Mouse (Mus musculus) stomach, embryonic 15.5 days (tissue): Measurements from ENCODE around the gene Gm11020. TPM values are rescaled to one million over a fixed set of nuclear protein-coding genes. Genes with fewer than 3 reads are reported as not detected.

Experiments
- ATAC-seq: fragments of 200-750 bp; cut with Nextera tagmentation; 2 replicates; pipeline ENCODE4 v1.8.0; 2017; ENCODE audit warnings: low read depth, moderate number of reproducible peaks, moderate TSS enrichment; ENCODE audit not compliant: insufficient read depth, low FRiP score
- H3K27ac ChIP-seq: fragments of 300-500 bp; sonication (generic); 2 replicates; pipeline ENCODE4 v1.5.1; 2015; ENCODE audit warnings: mild to moderate bottlenecking, inconsistent platforms
- H3K27me3 ChIP-seq: fragments of 300-500 bp; sonication (generic); replicated peaks from 2 replicates; pipeline ENCODE4 v1.6.1; 2015; ENCODE audit warnings: inconsistent platforms
- H3K36me3 ChIP-seq: fragments of 300-500 bp; sonication (generic); 2 replicates; pipeline ENCODE4 v1.6.1; 2015; ENCODE audit warnings: inconsistent platforms
- H3K4me1 ChIP-seq: fragments of 300-500 bp; sonication (generic); 2 replicates; pipeline ENCODE4 v1.6.1; 2015; ENCODE audit warnings: inconsistent platforms
- H3K4me2 ChIP-seq: fragments of 300-500 bp; sonication (generic); 2 replicates; pipeline ENCODE4 v1.6.1; 2015; ENCODE audit warnings: mild to moderate bottlenecking, inconsistent platforms
- H3K4me3 ChIP-seq: fragments of 300-500 bp; sonication (generic); replicated peaks from 2 replicates; pipeline ENCODE4 v1.5.1; 2015; ENCODE audit warnings: inconsistent platforms
- H3K9ac ChIP-seq: fragments of 300-500 bp; sonication (generic); 2 replicates; pipeline ENCODE4 v1.6.1; 2015; ENCODE audit warnings: inconsistent platforms
- H3K9me3 ChIP-seq: fragments of 300-500 bp; sonication (generic); 2 replicates; pipeline ENCODE4 v1.6.1; 2016; ENCODE audit warnings: inconsistent platforms
- WGBS: fragments of 180-500 bp; shearing (Covaris S2); methylation state at CpG from one replicate; pipeline ENCODE4 v1.1.7; 2015; 5-methylcytosine and 5-hydroxymethylcytosine counted together
- polyA plus RNA-seq: library from polyadenylated mRNA; unstranded; fragments of >200 nt; fragmentation: Nextera tagmentation; extraction: Ambion mirVana; gene quantifications from 2 replicates; pipeline ENCODE4 v1.2.1, GENCODE M21; 2015

The Gm11020 gene
- polyA plus RNA-seq, 1 experiment from 2014 or later: not detected

GRCm38 (mm10) chr8:104344622-104345021 lies 23.3 kb downstream of the Gm11020 start:
- no peak overlapping the region for H3K9ac ChIP-seq
- H3K27me3 ChIP-seq: no peaks in the 10 kb centered on the region
- H3K9me3 ChIP-seq: no peaks in the 10 kb centered on the region
- H3K4me3 ChIP-seq: no peak overlapping the region
- no peak overlapping the region for H3K27ac ChIP-seq
- no peak overlapping the region for H3K4me2 ChIP-seq
- H3K36me3 ChIP-seq: peaks cover 14% of the 10 kb centered on the region
- no peak for ATAC-seq
- 82% methylated on average over 5 of the region's 5 CpGs for WGBS
- H3K4me1 ChIP-seq: peaks cover 15% of the 10 kb centered on the region; the same call in 1 of the 2 replicates

GRCm38 (mm10) chr8:104346706-104347105 lies 25.3 kb downstream of the Gm11020 start:
- H3K9ac ChIP-seq: no peak overlapping the region
- 63% methylated on average over 12 of the region's 12 CpGs for WGBS
- ATAC-seq: no peak

GRCm38 (mm10) chr8:104348971-104349370 lies 27.6 kb downstream of the Gm11020 start:
- H3K27me3 ChIP-seq: no peaks in the 10 kb centered on the region
- peaks cover 18% of the 10 kb centered on the region for H3K36me3 ChIP-seq
- H3K27ac ChIP-seq: no peak overlapping the region
- H3K4me3 ChIP-seq: no peak overlapping the region
- H3K4me1 ChIP-seq: no peaks in the 10 kb centered on the region
- H3K9ac ChIP-seq: no peak overlapping the region
- no peaks in the 10 kb centered on the region for H3K9me3 ChIP-seq
- H3K4me2 ChIP-seq: no peak overlapping the region
- WGBS: 77% methylated on average over 5 of the region's 5 CpGs
- ATAC-seq: no peak

More at GRCm38 (mm10) chr8:104346706-104347105, 25.3 kb downstream of the Gm11020 start:
- no peaks in the 10 kb centered on the region for H3K9me3 ChIP-seq
- H3K27me3 ChIP-seq: no peaks in the 10 kb centered on the region
- no peak overlapping the region for H3K4me3 ChIP-seq
- H3K4me1 ChIP-seq: peaks cover 7% of the 10 kb centered on the region; the same call in 1 of the 2 replicates
- peaks cover 14% of the 10 kb centered on the region for H3K36me3 ChIP-seq
- H3K4me2 ChIP-seq: no peak overlapping the region
- no peak overlapping the region for H3K27ac ChIP-seq

GRCm38 (mm10) chr8:104350047-104350446 lies 28.7 kb downstream of the Gm11020 start:
- no peak overlapping the region for H3K27ac ChIP-seq
- no peak overlapping the region for H3K9ac ChIP-seq
- no peaks in the 10 kb centered on the region for H3K27me3 ChIP-seq
- H3K4me1 ChIP-seq: no peaks in the 10 kb centered on the region
- WGBS: 68% methylated on average over 13 of the region's 13 CpGs
- ATAC-seq: no peak
- peaks cover 25% of the 10 kb centered on the region for H3K36me3 ChIP-seq
- no peaks in the 10 kb centered on the region for H3K9me3 ChIP-seq
- no peak overlapping the region for H3K4me3 ChIP-seq
- H3K4me2 ChIP-seq: no peak overlapping the region

GRCm38 (mm10) chr8:104353186-104353585 lies 31.8 kb downstream of the Gm11020 start:
- no peak overlapping the region for H3K4me3 ChIP-seq
- H3K36me3 ChIP-seq: peaks cover 16% of the 10 kb centered on the region; the same call in 1 of the 2 replicates
- no peaks in the 10 kb centered on the region for H3K9me3 ChIP-seq
- H3K9ac ChIP-seq: no peak overlapping the region
- H3K27me3 ChIP-seq: no peaks in the 10 kb centered on the region
- no peak overlapping the region for H3K4me2 ChIP-seq
- H3K27ac ChIP-seq: no peak overlapping the region
- 64% methylated on average over 5 of the region's 5 CpGs for WGBS
- no peak for ATAC-seq
- H3K4me1 ChIP-seq: no peaks in the 10 kb centered on the region

- H3K9me3 ChIP-seq: no peaks in the 10 kb centered on the region
- WGBS: 89% methylated on average over 10 of the region's 10 CpGs
- H3K4me1 ChIP-seq: no peaks in the 10 kb centered on the region
- no peak overlapping the region for H3K27ac ChIP-seq
- no peak overlapping the region for H3K4me3 ChIP-seq
- H3K36me3 ChIP-seq: peaks cover 16% of the 10 kb centered on the region; the same call in 1 of the 2 replicates
- ATAC-seq: no peak
- H3K27me3 ChIP-seq: no peaks in the 10 kb centered on the region
- H3K9ac ChIP-seq: no peak overlapping the region
- H3K4me2 ChIP-seq: no peak overlapping the region
These were observed 33.1 kb downstream of the Gm11020 start for GRCm38 (mm10) chr8:104354504-104354903.

- Histone ChIP-seq H3K36me3 (peaks cover 12% of the 10 kb centered on the region; the same call in 1 of the 2 replicates), H3K4me3 (no peak overlapping the region), H3K4me2 (no peak overlapping the region), H3K4me1 (no peaks in the 10 kb centered on the region), H3K9ac (no peak overlapping the region), H3K27ac (no peak overlapping the region), H3K27me3 (no peaks in the 10 kb centered on the region), H3K9me3 (no peaks in the 10 kb centered on the region)
- 87% methylated on average over 3 of the region's 3 CpGs for WGBS
- ATAC-seq: no peak
These were observed 37.3 kb downstream of the Gm11020 start for GRCm38 (mm10) chr8:104358637-104359036.

- peaks cover 6% of the 10 kb centered on the region; the same call in 1 of the 2 replicates for H3K36me3 ChIP-seq
- H3K4me3 ChIP-seq: no peak overlapping the region
- H3K9ac ChIP-seq: no peak overlapping the region
- H3K27me3 ChIP-seq: no peaks in the 10 kb centered on the region
- H3K4me2 ChIP-seq: no peak overlapping the region
- no peaks in the 10 kb centered on the region for H3K9me3 ChIP-seq
- no peaks in the 10 kb centered on the region for H3K4me1 ChIP-seq
- no peak for ATAC-seq
- H3K27ac ChIP-seq: no peak overlapping the region
- 72% methylated on average over 15 of the region's 15 CpGs for WGBS
These were observed 38.5 kb downstream of the Gm11020 start for GRCm38 (mm10) chr8:104359778-104360456.

GRCm38 (mm10) chr8:104365695-104366094 lies 44.3 kb downstream of the Gm11020 start:
- 76% methylated on average over 9 of the region's 9 CpGs for WGBS

GRCm38 (mm10) chr8:104367398-104367797 lies 46.0 kb downstream of the Gm11020 start:
- WGBS: 53% methylated on average over 5 of the region's 5 CpGs
- H3K9me3 ChIP-seq: no peaks in the 10 kb centered on the region
- no peak for ATAC-seq

More at GRCm38 (mm10) chr8:104365695-104366094, 44.3 kb downstream of the Gm11020 start:
- H3K4me3 ChIP-seq: no peak overlapping the region
- no peaks in the 10 kb centered on the region for H3K36me3 ChIP-seq
- H3K4me2 ChIP-seq: no peak overlapping the region
- peak; percentile 77; the same call in 1 of the 2 replicates for ATAC-seq
- peak overlapping the region; percentile 36; the same call in 1 of the 2 replicates for H3K27ac ChIP-seq
- no peaks in the 10 kb centered on the region for H3K27me3 ChIP-seq
- H3K9me3 ChIP-seq: no peaks in the 10 kb centered on the region
- peaks cover 3% of the 10 kb centered on the region for H3K4me1 ChIP-seq
- no peak overlapping the region for H3K9ac ChIP-seq

GRCm38 (mm10) chr8:104369591-104369990 lies 48.2 kb downstream of the Gm11020 start:
- no peak overlapping the region for H3K4me3 ChIP-seq
- 74% methylated on average over 12 of the region's 12 CpGs for WGBS
- no peaks in the 10 kb centered on the region for H3K36me3 ChIP-seq
- ATAC-seq: no peak
- H3K4me2 ChIP-seq: no peak overlapping the region
- no peak overlapping the region for H3K9ac ChIP-seq
- no peaks in the 10 kb centered on the region for H3K27me3 ChIP-seq
- H3K4me1 ChIP-seq: peaks cover 3% of the 10 kb centered on the region
- no peak overlapping the region for H3K27ac ChIP-seq
- H3K9me3 ChIP-seq: no peaks in the 10 kb centered on the region

More at GRCm38 (mm10) chr8:104367398-104367797, 46.0 kb downstream of the Gm11020 start:
- H3K9ac ChIP-seq: no peak overlapping the region
- H3K27me3 ChIP-seq: no peaks in the 10 kb centered on the region
- no peak overlapping the region for H3K27ac ChIP-seq
- H3K4me3 ChIP-seq: no peak overlapping the region
- H3K4me2 ChIP-seq: no peak overlapping the region
- peaks cover 3% of the 10 kb centered on the region for H3K4me1 ChIP-seq
- H3K36me3 ChIP-seq: no peaks in the 10 kb centered on the region

- Histone ChIP-seq H3K4me2 (no peak overlapping the region), H3K9ac (no peak overlapping the region), H3K9me3 (no peaks in the 10 kb centered on the region), H3K4me1 (peaks cover 7% of the 10 kb centered on the region), H3K27me3 (no peaks in the 10 kb centered on the region), H3K27ac (no peak overlapping the region), H3K36me3 (no peaks in the 10 kb centered on the region), H3K4me3 (no peak overlapping the region)
- 55% methylated on average over 6 of the region's 6 CpGs for WGBS
- no peak for ATAC-seq
These were observed 48.7 kb downstream of the Gm11020 start for GRCm38 (mm10) chr8:104370071-104370470.
